Mouse (Mus musculus): ENCODE measurements around the gene Slc39a8.

Slc39a8 gene

GRCm38 (mm10) chr3:135825016-135825753 lies at the start of gene Slc39a8:
TSS of gene Slc39a8 (plus strand) at chr3:135825279.
- peak; percentile 90 for DNase-seq

GRCm38 (mm10) chr3:135785065-135785464 lies 40.0 kb upstream of the Slc39a8 start:
- no peak for DNase-seq

DNA sequence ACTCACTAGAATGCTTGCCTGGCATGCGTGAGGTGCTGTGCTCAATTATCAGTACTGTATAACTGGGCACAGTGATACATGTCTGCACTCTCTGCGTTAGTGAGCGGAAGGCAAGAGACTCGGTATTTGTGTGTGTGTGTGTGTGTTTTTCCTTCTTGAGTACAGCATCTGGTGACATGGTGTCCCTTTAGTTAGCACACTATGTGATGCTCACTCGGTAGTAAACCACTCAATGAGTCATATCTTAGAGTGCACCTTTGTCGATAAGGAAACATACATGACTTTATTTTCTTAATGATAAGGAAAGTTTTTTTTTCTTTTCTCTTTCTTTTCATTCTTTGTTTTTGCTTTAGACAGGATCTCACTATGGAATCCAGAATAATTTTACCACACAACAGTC lies 29.0 kb upstream of the Slc39a8 start:
- no peak for DNase-seq

- DNase-seq = no peak
Measured at GRCm38 (mm10) chr3:135798241-135798640, 26.8 kb upstream of the Slc39a8 start.

- no peak for DNase-seq
Measured at GRCm38 (mm10) chr3:135798665-135799064, 26.4 kb upstream of the Slc39a8 start.

- no peak for DNase-seq
Measured at GRCm38 (mm10) chr3:135814665-135815064, 10.4 kb upstream of the Slc39a8 start.

- DNase-seq = no peak
Measured at GRCm38 (mm10) chr3:135815973-135816727, 8.9 kb upstream of the Slc39a8 start.

DNA sequence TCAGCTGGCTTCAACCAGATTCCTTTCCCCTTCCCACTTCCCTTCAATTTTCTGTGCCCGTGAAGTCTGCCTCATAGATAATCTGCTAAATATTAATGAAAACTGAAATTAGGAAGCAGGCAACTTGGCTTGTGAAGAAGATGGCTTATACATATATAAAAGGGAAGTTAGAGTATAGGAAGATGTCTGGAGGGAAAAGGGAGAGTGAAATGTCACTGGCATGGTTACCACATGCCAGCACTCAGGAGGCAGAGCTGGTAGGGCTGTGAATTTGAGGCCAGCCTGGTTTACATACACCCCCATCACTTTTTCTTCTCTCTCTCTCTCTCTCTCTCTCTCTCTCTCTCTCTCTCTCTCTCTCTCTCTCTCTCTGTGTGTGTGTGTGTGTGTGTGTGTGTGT lies 8.0 kb upstream of the Slc39a8 start:
- no peak for DNase-seq

DNA sequence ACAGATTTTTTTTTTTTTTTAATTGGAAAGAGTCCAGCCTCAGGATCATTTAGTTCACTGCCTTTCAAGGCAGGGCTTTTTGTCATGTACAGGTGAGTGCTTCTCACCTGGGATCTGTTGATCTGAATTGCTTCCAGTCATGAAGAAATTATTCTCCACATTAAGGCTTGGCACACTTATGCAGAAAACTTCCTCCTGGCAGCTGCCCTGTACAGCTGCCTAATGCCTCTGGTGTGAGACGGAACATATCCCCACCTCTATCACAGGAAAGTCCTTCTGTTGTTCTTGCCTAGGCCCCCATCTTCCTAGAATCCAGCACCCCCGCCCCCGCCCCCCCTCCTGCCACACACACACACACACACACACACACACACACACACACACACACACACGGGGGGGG lies 643 bp upstream of the Slc39a8 start:
- no peak for DNase-seq

DNA sequence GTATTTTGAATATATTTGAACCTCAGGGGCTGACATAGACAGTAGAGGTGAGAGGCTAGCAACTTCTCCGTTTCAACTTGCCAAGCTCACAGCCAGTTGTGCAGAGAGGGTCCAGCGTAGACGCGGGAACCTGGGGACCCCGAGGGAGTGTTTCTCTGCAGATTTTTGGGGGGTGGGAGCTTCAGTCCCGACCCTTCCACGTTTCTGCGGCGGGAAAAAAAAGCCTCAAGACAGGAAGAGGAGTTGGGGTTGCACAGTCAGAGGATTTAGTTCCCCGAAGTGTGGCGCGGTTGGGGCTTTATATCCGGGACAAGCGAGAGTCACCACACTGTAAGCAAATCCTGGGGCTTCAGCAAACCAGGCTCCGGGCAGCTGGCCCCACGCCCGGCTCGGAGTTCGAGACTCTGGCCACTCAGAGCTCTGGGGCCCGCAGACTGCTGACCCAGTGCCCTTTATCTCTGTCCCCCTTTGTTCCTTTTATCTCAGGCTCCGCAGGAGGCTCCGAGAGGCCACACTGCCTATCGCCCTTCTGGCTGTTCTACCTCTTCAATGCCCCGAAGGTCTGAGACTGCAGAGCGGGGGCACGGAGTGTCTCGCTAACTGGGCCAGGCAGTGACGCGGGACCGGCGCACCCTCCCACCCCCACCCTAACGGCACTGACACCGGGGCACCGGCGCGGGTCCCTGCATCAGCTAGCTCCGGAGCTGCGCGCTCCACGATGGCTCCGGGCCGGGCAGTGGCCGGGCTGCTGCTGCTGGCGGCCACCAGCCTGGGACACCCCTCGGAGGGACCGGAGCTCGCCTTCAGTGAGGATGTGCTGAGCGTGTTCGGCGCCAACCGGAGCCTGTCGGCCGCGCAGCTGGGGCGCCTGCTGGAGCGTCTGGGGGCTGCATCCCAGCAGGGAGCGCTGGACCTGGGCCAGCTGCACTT lies 940 bp downstream of the Slc39a8 start:
- DNase-seq = peak; percentile 62

- DNase-seq = no peak
Measured at GRCm38 (mm10) chr3:135826684-135827249, 1.7 kb downstream of the Slc39a8 start.

DNA sequence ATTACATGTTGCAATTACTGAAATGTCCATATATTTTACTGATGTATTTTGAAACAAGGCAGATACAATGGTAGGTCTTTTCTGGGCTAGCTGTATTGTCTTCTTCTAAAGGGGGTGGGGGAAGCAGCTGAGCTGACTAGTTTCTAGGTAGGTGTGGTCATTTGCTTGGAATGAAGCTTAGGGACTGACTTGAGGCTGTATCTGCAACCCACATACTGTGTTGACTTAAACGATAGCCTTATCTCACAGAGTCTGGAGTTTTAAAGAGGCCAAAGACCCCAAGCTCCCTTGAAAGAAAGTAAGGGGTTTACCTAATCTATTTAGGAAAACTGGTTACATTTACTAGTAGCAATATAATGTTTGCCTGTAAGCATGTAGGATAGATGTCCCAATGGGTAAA lies 2.9 kb downstream of the Slc39a8 start:
- DNase-seq = no peak

DNA sequence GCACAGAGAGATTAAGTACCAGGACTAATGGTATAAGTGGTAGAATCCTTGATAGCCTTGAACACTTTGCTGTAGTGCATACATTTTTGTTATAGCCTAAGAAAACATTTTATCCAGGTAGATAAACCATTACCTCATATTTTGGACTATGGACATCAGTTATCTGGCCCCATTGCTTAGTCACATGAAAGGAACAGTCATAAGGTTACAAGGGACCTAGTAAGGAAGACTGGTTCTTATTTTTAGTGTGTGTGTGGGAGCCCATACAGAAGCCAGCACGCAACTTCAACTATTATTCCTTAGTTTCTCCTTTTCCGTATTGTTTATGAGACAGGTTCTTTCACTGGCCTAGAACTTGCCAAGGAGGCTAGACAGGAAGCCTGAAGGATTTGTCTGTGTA lies 7.4 kb downstream of the Slc39a8 start:
- DNase-seq = no peak

DNA sequence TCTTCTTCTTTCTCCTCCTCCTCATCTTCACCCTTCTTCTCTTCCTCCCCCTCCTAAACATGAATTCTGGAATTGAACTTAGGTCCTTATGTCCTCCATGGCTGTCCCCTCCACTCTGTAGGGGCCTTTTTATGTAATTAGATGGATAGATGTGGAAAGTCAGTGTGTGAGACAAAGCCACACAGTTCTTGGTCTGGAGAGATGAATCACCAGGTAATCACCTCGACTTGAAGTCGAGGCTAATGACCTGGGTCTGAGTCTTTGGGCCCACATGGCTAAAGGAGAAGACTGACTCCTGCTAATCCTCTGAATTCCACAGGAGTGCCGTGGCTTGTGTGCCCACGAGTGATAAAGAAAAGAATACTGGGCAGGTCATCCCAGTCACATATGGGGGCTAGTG lies 7.8 kb downstream of the Slc39a8 start:
- no peak for DNase-seq

DNA sequence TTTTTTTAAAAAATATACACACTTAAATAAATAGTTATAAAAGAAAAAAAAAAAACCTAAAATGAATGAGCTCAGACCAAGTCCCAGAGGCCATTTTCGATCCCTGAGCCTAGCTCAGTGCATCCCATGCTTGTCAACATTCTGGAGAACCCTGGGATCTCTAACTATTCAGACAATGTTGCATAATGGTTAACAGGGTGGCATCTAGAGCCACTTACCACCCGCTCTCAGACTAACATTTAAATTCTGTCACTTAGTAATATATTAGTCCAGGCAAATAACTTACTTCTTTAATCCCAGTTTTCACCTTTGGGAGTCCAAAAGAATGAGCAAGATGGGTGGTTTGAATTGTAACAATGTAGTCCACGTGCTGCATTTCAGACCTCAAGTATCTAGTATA lies 9.9 kb downstream of the Slc39a8 start:
- no peak for DNase-seq

DNA sequence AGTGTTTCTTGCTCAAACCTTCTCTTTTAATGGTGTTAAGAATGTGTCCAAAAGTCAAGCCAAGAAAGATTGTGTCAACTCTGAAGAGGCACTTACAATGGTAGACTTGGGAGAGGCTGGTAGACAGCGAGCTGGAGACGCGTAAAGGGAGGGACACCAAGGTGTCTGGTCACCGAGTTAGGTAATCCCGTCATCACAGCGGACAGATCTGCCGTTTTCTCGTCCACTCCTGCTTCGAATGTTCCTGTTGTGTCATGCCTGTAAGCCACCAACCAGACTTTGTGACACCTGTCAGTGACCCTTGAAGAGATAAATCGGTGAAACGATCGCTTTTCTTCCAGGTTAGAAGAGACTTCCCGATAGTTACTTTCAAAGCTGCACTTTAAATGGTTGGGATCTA lies 14.5 kb downstream of the Slc39a8 start:
- DNase-seq = no peak

- no peak for DNase-seq
Measured at GRCm38 (mm10) chr3:135840185-135840584, 15.1 kb downstream of the Slc39a8 start.

- DNase-seq = no peak
Measured at GRCm38 (mm10) chr3:135841716-135842511, 16.8 kb downstream of the Slc39a8 start.

- DNase-seq = no peak
Measured at GRCm38 (mm10) chr3:135843181-135843580, 18.1 kb downstream of the Slc39a8 start.

DNA sequence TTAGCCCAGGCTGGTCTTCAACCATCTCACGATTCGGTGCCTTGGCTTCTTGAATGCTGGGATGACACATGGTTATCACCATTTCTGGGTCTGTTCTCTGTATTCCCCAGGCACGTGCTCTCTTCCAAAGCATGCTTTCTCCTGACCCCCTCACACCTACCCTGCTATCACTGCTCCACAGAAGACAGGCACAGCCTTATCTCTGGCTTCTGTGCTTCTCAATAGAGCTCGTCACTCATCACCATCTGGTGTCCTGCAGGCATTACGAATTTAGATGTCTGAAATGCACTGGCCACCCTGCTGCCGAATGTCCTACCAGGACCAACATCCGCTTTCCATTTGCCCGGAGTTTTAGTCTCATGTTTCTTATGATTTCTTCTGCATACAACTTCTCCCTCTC lies 18.6 kb downstream of the Slc39a8 start:
- DNase-seq = no peak

DNA sequence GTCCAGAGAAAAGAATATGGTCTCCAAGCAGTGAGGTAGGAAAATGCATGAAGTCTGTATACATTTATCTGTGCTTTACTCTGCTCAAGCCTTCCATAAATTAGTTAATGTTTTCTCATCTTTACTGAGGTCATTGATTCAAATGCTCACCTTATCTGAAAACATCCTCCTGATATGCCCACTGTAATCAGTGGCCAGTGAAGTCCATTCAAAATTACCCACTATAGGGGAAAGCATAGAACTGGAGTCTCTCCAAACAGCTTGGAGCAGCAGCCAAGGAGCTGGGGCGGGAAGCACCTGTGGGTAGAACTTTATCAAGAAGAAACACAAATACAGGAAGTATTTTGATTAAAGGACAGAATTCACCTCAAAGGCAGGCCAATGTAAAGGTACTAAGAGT lies 19.8 kb downstream of the Slc39a8 start:
- no peak for DNase-seq

DNA sequence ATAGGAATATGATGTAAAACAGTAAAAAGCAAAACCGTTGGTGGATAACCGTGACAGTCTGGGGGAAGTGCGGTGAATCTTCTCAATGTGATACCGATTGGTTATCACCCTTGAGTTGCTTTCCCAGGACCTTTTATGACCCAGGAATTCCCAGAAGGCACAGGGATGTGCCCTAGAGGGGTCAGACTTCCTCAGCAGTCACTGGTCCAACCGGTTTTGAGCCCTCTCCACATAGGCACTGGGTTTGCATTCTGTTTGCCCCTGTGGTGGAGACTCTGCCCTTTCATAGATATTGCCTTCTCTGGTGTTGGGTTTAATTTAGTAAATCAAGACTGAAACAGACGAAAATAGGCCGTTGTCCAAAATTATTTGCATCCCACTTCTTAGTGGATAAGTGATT lies 20.8 kb downstream of the Slc39a8 start:
- no peak for DNase-seq

Data from lung, postnatal 10 days (tissue).